Mouse (Mus musculus): ENCODE data around the gene Ccdc62.

The Ccdc62 gene

GRCm38 (mm10) chr5:123935931-123936330 lies 5.5 kb downstream of the Ccdc62 start:
- DNase-seq (ENCODE audit: low read depth, low spot score), result no peak

DNA sequence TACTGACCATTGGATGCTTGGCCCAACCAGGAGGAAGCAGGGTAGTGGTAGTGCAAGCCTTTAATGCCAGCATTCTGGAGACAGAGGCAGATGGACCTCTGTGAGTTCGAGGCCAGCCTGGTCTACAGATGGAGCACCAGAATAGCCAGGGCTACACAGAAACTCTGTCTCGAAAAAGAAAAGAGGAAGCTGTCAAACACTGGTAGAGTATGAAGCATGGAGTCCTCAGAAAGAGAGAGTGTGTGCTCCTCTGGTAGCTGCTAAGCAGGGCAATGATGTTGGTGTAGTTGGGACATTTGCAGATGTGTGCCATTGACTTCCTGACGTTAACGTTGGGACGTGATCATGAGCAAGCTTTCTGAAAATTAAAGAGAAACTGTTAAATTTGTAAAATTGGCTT lies 8.0 kb downstream of the Ccdc62 start:
- DNase-seq (ENCODE audit: low read depth, low spot score), result peak; percentile 78

DNA sequence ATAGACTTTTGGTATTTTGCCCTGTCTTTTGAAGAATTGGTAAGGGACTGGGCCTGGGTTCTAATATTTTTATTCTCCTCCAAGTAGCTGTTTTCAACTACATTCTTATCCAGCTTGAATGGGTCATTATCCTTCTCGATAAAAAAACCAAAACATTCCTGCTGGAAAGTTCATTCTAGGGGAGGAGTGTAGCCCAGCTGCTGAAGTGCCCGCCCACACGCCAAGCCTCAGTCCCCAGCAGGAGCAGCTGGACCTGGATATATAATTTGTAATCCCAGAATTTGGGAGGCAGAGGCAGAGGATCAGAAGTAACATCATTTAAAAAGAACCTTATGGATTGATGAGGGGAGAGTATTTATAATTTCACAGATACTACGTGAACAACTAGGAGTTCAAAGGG lies 16.1 kb downstream of the Ccdc62 start:
- DNase-seq (ENCODE audit: low read depth, low spot score), result no peak

- peak; percentile 55 for DNase-seq (ENCODE audit: low read depth, low spot score)
These were observed 16.7 kb downstream of the Ccdc62 start for GRCm38 (mm10) chr5:123947041-123947761.

DNA sequence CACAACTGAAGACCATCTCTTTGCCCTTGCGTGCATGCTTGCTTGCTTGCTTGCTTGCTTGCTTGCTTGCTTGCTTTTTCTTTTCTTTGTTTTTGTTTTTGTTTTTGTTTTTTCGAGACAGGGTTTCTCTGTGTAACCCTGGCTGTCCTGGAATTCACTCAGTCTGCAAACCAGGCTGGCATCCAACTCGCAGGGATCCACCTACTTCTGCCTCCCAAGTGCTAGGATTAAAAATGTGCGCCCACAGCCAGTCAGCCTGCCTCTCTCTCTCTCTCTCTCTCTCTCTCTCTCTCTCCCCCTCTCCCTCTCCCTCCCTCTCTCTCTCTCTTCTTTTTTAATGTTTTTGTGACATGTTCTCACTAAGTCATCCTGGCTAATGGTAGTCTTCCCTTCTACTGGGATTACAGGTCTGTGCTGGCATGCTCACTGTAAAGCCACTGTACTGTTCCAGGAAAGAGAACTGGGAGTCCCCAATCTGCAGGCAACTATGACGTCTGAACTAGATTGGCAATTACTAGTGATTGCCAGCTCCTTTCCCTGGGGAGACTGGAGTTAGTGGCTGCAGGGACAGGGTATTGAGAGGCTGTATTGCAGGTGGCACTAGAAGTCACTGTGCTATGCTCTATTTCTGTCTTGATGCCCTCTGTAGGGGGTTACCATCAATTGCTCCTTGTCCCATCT lies 22.0 kb downstream of the Ccdc62 start:
- DNase-seq (ENCODE audit: low read depth, low spot score), result no peak

GRCm38 (mm10) chr5:123957213-123957612 lies 26.7 kb downstream of the Ccdc62 start:
- no peak for DNase-seq (ENCODE audit: low read depth, low spot score)

- no peak for DNase-seq (ENCODE audit: low read depth, low spot score)
These were observed 28.5 kb downstream of the Ccdc62 start for GRCm38 (mm10) chr5:123959018-123959417.

GRCm38 (mm10) chr5:123960129-123960528 lies 29.6 kb downstream of the Ccdc62 start:
- no peak for DNase-seq (ENCODE audit: low read depth, low spot score)

GRCm38 (mm10) chr5:123961046-123961445 lies 30.6 kb downstream of the Ccdc62 start:
- no peak for DNase-seq (ENCODE audit: low read depth, low spot score)

DNA sequence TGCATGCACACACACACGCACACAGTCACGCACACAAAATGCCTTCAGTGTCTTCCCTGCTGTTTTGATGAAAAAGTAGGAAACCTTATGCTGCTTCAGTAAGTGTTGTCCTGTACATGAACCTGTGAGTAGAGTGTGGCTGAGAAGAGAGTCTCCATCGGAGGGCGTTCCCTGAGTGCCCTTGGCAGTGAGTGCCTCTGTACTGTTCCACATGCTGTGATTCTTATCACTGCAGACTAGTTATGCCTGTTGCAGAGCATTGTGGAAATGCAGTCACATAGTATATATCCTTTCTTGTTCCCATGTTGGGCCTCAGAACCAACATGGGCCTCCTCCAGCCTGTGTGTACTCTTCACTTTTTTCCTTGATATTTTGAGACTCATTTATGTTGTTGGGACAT lies 33.7 kb downstream of the Ccdc62 start:
- DNase-seq (ENCODE audit: low read depth, low spot score), result no peak

GRCm38 (mm10) chr5:123966759-123967158 lies 36.3 kb downstream of the Ccdc62 start:
- DNase-seq (ENCODE audit: low read depth, low spot score), result no peak

GRCm38 (mm10) chr5:123968468-123968867 lies 38.0 kb downstream of the Ccdc62 start:
- no peak for DNase-seq (ENCODE audit: low read depth, low spot score)

- DNase-seq (ENCODE audit: low read depth, low spot score), result no peak
These were observed 38.7 kb downstream of the Ccdc62 start for GRCm38 (mm10) chr5:123969216-123969615.

DNA sequence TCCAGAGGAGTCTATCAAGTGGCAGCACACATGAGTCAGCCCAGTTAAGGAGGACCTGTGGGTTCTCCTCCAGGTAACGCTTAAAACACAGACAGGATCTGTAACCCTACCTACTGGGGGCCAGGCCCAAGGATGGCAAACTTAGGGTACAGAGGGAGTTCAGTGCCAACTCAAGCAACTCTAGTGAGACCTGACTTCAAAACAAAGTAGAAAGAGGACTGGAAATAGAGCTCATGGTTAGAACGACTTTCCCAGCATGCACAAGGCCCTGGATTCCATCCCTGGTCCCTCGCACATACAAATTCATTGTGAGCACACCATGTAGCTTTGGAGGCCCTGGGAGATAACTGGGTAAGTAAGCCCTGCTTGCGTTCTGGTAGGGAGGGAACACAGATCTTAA lies 40.1 kb downstream of the Ccdc62 start:
- DNase-seq (ENCODE audit: low read depth, low spot score), result no peak

- no peak for DNase-seq (ENCODE audit: low read depth, low spot score)
These were observed 42.0 kb downstream of the Ccdc62 start for GRCm38 (mm10) chr5:123972453-123972852.

DNA sequence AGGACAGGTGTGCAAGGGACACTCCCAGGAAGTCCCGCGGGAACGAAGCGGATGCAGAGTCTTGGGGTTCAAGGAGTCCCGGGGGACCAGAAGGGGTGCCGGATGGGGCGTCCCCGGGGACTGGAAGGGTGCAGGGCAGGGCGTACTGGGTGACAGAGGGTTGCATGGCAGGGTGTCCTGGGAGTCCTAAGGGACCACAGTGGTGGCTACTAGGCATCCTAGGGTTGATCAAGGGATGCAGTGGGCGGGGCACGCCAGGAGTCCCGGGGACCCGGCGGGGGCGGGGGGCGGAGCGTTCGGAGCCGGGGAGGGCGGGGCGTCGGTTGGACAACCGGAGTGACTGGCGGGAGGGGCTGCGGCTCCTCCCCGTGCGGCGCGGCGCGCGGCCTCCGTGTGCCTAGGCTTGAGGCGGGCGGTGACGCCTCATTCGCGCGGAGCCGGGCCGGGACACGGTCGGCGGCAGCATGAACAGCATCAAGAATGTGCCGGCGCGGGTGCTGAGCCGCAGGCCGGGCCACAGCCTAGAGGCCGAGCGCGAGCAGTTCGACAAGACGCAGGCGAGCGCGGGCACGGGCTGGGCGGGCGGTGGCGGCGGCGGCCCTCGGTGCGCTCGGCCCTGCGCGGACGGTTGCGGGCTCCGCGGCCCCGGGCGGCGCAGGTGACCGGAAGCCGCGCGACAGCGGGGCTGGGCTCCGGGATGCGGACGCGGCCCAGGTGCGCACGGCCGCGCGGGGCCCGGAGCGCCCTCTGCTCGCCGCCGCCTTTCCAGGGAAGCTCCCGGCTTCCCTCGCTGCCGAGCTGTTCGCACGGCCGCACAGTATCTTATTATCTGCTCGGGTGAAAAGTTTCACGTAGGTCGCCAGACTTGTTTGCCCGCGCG lies 43.1 kb downstream of the Ccdc62 start, which contains the start of gene Hip1r:
Hip1r (plus strand) TSS at position 330 of the 880 bp plus-strand sequence.
- DNase-seq (ENCODE audit: low read depth, low spot score), result peak; percentile 90

DNA sequence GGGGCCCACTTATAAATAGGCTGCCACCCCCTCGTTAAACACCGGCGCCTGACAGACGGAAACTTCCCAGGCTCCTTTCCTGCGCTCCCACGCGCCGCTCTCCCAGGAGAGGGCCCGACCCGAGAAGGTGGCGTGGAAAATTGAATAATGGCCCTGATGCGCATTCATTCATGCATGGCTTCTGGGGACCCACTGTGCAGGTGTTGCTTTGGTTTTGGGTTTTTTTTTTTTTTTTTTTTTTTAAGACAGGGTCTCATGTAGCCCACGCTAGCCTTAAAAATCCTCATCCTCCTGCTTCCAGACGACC lies 43.7 kb downstream of the Ccdc62 start:
- DNase-seq (ENCODE audit: low read depth, low spot score), result peak; percentile 71

- DNase-seq (ENCODE audit: low read depth, low spot score), result peak; percentile 91
These were observed 44.2 kb downstream of the Ccdc62 start for GRCm38 (mm10) chr5:123974616-123975111.

DNA sequence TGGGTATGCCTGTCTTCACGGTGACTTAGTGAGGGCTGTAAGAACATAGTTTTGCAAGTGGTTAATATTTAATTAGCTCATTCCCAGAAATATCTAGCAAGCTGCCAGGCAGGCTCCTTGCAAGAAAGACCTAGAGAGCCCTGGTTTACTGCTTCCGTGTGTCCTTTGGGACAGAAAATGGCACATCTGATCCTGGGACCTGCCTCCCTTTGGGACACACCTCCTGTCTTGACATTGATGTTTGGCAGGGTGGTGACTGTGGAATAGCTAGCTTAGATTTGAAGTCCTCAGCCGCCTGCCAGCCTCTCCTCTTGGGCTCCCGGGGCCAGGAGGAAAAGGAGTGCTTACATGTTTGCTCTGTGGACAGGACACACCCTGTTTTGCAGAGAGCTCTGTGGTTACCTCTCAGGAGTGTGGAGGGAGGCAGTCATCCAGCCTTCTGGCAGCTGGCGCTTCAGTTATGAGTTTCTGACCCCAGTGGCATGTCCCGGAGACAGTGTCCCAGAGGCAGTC lies 45.2 kb downstream of the Ccdc62 start:
- no peak for DNase-seq (ENCODE audit: low read depth, low spot score)

GRCm38 (mm10) chr5:123977231-123977630 lies 46.8 kb downstream of the Ccdc62 start:
- no peak for DNase-seq (ENCODE audit: low read depth, low spot score)

DNA sequence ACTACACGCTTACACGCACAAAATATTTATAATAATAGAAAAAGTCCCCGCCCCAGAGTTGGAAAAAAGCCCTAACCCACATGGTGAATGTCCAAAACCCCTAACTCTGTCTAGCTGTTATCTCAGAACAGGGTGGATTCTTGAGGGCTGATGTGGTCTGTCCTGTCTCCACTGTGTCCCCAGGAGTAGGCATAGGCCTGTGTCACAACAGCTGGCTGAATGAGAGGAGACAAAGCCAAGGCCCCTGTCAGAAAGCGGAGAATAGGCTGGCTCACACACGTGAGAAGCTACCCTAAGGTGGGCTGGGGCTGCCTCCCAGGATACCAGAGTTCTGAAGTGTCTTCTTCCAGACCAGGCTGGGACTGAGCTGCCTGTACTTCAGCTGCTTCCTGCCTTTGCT lies 47.7 kb downstream of the Ccdc62 start:
- no peak for DNase-seq (ENCODE audit: low read depth, low spot score)

All from A20 (cell line).